Mouse (Mus musculus): ENCODE data around the gene Mars. TPM values are rescaled to one million over a fixed set of nuclear protein-coding genes. Genes with fewer than 3 reads are reported as not detected.
A peak's percentile ranks its signal among the peaks of the same experiment; 100 is the strongest.

Mars gene
- polyA plus RNA-seq, 1 experiment = 85.0 TPM

- Histone ChIP-seq H3K27ac (ENCODE audit: control insufficient read depth, insufficient read depth, low read depth, low read length, poor library complexity) (no peak overlapping the region), H3K4me3 (replicated peaks; ENCODE audit: control insufficient read depth, low read depth, low read length) (no peak overlapping the region), H3K4me1 (ENCODE audit: control insufficient read depth, insufficient read depth, low read length) (no peaks in the 10 kb centered on the region)
- TF ChIP-seq POLR2A (IDR thresholded peaks at IDR 0.05; ENCODE audit: borderline replicate concordance, control insufficient read depth, low read depth, low read length) = peak; percentile 33; the same call in 1 of the 2 replicates
- TF ChIP-seq CTCF (IDR thresholded peaks at IDR 0.05; ENCODE audit: control insufficient read depth, insufficient read depth, low read length) = peak; percentile 90
- WGBS = 13% methylated on average over 24 of the region's 24 CpGs
Measured at GRCm38 (mm10) chr10:127350594-127351284, 39.2 kb upstream of the Mars start.

DNA sequence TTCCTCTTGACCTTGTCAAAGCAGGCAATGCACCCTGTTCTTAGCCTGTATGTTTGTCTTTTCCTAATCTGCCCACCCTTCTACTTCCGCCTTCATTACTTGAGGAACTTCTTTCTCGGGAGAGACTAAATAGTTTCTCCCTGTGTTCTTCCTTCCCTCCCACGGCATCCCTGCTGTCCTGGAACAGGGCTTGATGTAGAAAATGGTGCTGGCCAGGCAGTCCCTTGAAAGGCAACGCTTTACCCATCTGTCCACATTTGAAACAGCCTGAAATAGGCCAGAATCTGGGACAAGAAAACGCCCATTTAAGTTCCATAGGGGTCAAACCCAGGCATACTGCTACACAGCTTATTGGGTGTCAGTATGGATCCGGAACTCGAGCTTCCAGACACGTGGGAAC lies 38.2 kb upstream of the Mars start:
- no peak for TF ChIP-seq POLR2A (IDR thresholded peaks at IDR 0.05; ENCODE audit: borderline replicate concordance, control insufficient read depth, low read depth, low read length)
- no peak for TF ChIP-seq CTCF (IDR thresholded peaks at IDR 0.05; ENCODE audit: control insufficient read depth, insufficient read depth, low read length)
- Histone ChIP-seq H3K4me1 (ENCODE audit: control insufficient read depth, insufficient read depth, low read length) (no peaks in the 10 kb centered on the region), H3K27ac (ENCODE audit: control insufficient read depth, insufficient read depth, low read depth, low read length, poor library complexity) (no peak overlapping the region), H3K4me3 (replicated peaks; ENCODE audit: control insufficient read depth, low read depth, low read length) (no peak overlapping the region)
- WGBS = 73% methylated on average over 8 of the region's 8 CpGs

GRCm38 (mm10) chr10:127348957-127349356 lies 37.4 kb upstream of the Mars start:
- TF ChIP-seq POLR2A (IDR thresholded peaks at IDR 0.05; ENCODE audit: borderline replicate concordance, control insufficient read depth, low read depth, low read length) (no peak), CTCF (IDR thresholded peaks at IDR 0.05; ENCODE audit: control insufficient read depth, insufficient read depth, low read length) (peak; percentile 31; the same call in 1 of the 2 replicates)
- no peak overlapping the region for H3K27ac ChIP-seq (ENCODE audit: control insufficient read depth, insufficient read depth, low read depth, low read length, poor library complexity)
- H3K4me3 ChIP-seq (replicated peaks; ENCODE audit: control insufficient read depth, low read depth, low read length) = no peak overlapping the region
- 74% methylated on average over 4 of the region's 4 CpGs for WGBS
- no peaks in the 10 kb centered on the region for H3K4me1 ChIP-seq (ENCODE audit: control insufficient read depth, insufficient read depth, low read length)

DNA sequence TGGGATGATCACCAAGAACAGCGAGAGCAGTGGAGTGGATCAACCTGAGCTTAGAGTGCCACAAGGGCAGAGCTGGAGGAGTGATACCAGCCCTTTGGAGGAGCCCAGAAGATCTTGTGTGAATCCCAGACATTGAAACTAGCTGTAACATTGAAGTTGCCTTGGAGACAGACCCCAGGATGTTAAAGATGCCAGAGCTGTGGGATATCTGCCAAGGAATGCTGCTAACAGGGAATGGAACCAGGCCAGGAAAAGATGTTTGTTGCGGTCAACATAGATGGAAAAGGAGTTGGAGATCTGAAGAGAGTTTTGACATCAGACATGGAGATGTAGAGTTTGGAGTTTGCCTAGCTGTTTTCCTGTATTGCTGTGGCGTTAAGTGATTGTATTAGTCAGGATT lies 34.6 kb upstream of the Mars start:
- no peak overlapping the region for H3K4me3 ChIP-seq (replicated peaks; ENCODE audit: control insufficient read depth, low read depth, low read length)
- no peak overlapping the region for H3K27ac ChIP-seq (ENCODE audit: control insufficient read depth, insufficient read depth, low read depth, low read length, poor library complexity)
- TF ChIP-seq CTCF (IDR thresholded peaks at IDR 0.05; ENCODE audit: control insufficient read depth, insufficient read depth, low read length) = no peak
- no peak for TF ChIP-seq POLR2A (IDR thresholded peaks at IDR 0.05; ENCODE audit: borderline replicate concordance, control insufficient read depth, low read depth, low read length)
- whole genome bisulfite sequencing = 84% methylated on average over 3 of the region's 3 CpGs
- no peaks in the 10 kb centered on the region for H3K4me1 ChIP-seq (ENCODE audit: control insufficient read depth, insufficient read depth, low read length)

- Histone ChIP-seq H3K4me1 (ENCODE audit: control insufficient read depth, insufficient read depth, low read length) (no peaks in the 10 kb centered on the region), H3K27ac (ENCODE audit: control insufficient read depth, insufficient read depth, low read depth, low read length, poor library complexity) (no peak overlapping the region), H3K4me3 (replicated peaks; ENCODE audit: control insufficient read depth, low read depth, low read length) (no peak overlapping the region)
- TF ChIP-seq CTCF (IDR thresholded peaks at IDR 0.05; ENCODE audit: control insufficient read depth, insufficient read depth, low read length) (no peak), POLR2A (IDR thresholded peaks at IDR 0.05; ENCODE audit: borderline replicate concordance, control insufficient read depth, low read depth, low read length) (no peak)
- 28% methylated on average over 3 of the region's 3 CpGs for WGBS
Measured at GRCm38 (mm10) chr10:127343029-127343428, 31.4 kb upstream of the Mars start.

GRCm38 (mm10) chr10:127341891-127342639 lies 30.5 kb upstream of the Mars start, which contains the start of gene Gli1:
Gene Gli1 (minus strand): TSS chr10:127341974.
- Histone ChIP-seq H3K4me1 (ENCODE audit: control insufficient read depth, insufficient read depth, low read length) (no peaks in the 10 kb centered on the region), H3K4me3 (replicated peaks; ENCODE audit: control insufficient read depth, low read depth, low read length) (no peak within 1 kb of the TSS), H3K27ac (ENCODE audit: control insufficient read depth, insufficient read depth, low read depth, low read length, poor library complexity) (no peak within 1 kb of the TSS)
- under 1% methylated on average over 29 of the region's 29 CpGs for WGBS
- no peak for TF ChIP-seq POLR2A (IDR thresholded peaks at IDR 0.05; ENCODE audit: borderline replicate concordance, control insufficient read depth, low read depth, low read length)
- TF ChIP-seq CTCF (IDR thresholded peaks at IDR 0.05; ENCODE audit: control insufficient read depth, insufficient read depth, low read length) = peak; percentile 94

GRCm38 (mm10) chr10:127341360-127341690 lies 29.7 kb upstream of the Mars start:
- 1% methylated on average over 11 of the region's 11 CpGs for WGBS
- H3K4me3 ChIP-seq (replicated peaks; ENCODE audit: control insufficient read depth, low read depth, low read length) = no peak overlapping the region

GRCm38 (mm10) chr10:127340577-127341359 lies 29.2 kb upstream of the Mars start:
- WGBS = 4% methylated on average over 27 of the region's 27 CpGs
- no peak overlapping the region for H3K4me3 ChIP-seq (replicated peaks; ENCODE audit: control insufficient read depth, low read depth, low read length)
- H3K4me1 ChIP-seq (ENCODE audit: control insufficient read depth, insufficient read depth, low read length) = no peaks in the 10 kb centered on the region
- no peak overlapping the region for H3K27ac ChIP-seq (ENCODE audit: control insufficient read depth, insufficient read depth, low read depth, low read length, poor library complexity)
- TF ChIP-seq POLR2A (IDR thresholded peaks at IDR 0.05; ENCODE audit: borderline replicate concordance, control insufficient read depth, low read depth, low read length) (no peak), CTCF (IDR thresholded peaks at IDR 0.05; ENCODE audit: control insufficient read depth, insufficient read depth, low read length) (no peak)

More at GRCm38 (mm10) chr10:127341360-127341690, 29.7 kb upstream of the Mars start:
- TF ChIP-seq CTCF (IDR thresholded peaks at IDR 0.05; ENCODE audit: control insufficient read depth, insufficient read depth, low read length) = no peak
- no peak for TF ChIP-seq POLR2A (IDR thresholded peaks at IDR 0.05; ENCODE audit: borderline replicate concordance, control insufficient read depth, low read depth, low read length)
- no peak overlapping the region for H3K27ac ChIP-seq (ENCODE audit: control insufficient read depth, insufficient read depth, low read depth, low read length, poor library complexity)
- no peaks in the 10 kb centered on the region for H3K4me1 ChIP-seq (ENCODE audit: control insufficient read depth, insufficient read depth, low read length)
